ENCODE assay signal across 22 mouse cellular contexts in the genomic region with DNA sequence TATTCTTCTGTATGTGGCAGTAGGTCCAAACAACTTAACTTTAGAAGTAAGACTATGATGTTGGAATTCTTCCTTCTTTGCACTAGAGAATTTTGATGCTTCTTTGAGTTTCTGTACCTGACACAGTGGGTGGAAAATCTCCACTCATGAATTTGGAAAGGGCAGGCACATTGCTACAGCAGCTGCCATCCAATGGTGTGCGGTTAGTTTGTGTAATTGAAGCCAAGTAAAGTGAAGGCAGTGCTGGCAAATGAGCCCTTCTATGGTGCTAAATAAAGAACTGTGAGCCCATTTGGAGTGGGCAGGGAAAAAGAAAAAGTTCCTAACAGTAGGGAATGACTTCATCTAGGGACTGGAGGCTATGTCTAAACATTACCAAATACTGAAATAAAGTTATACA.
DNase-seq lines count a peak whose midpoint lies in the region; TF ChIP-seq lines count a peak whose summit lies in the region.
"Had no signal": no experiment of that assay in that cellular context is flagged by ENCODE, and none has a peak within 500 bp of the region (broad histone marks: within the 10 kb centered on the region; RNA-seq: fewer than 3 reads in every experiment).

No protein-coding gene starts in this region.

- no peak for TF ChIP-seq POLR2A in embryonic fibroblast, embryonic 13.5 days (IDR thresholded peaks at IDR 0.05; ENCODE audit: low read depth, low read length)
- TF ChIP-seq POLR2A in thymus, adult 2 months (IDR thresholded peaks at IDR 0.05; ENCODE audit: control insufficient read depth, extremely low read depth, insufficient read depth, low read length, poor library complexity), result no peak

- H3K4me3 ChIP-seq in embryonic fibroblast, embryonic 13.5 days (ENCODE audit: insufficient read depth, low read length), result no peak overlapping the region
- H3K4me3 ChIP-seq in embryonic facial prominence, embryonic 10.5 days, result no peak overlapping the region
- H3K4me3 ChIP-seq in thymus, adult 2 months (ENCODE audit: control insufficient read depth, insufficient read depth, low read length), result no peak overlapping the region
- H3K4me3 ChIP-seq: forebrain, embryonic 13.5 days; heart, embryonic 13.5 days; hindbrain, embryonic 12.5 days; kidney, embryonic 15.5 days; stomach, embryonic 15.5 days had no signal

- peak; percentile 48 for DNase-seq in left cerebral cortex, adult 11 months (ENCODE audit: low spot score)
- DNase-seq in left cerebral cortex, postnatal 4 days, result no peak
- peak; percentile 74 to 75 for DNase-seq in frontal cortex, adult 2 months (ENCODE audit: extremely low spot score in 1 of 2, low spot score in 1 of 2)
- peak; percentile 39 to 60 for DNase-seq in left cerebral cortex, postnatal 36 days (ENCODE audit: low spot score in 2 of 2)
- DNase-seq in embryonic facial prominence, embryonic 10.5 days (ENCODE audit: low spot score), result no peak
- no peak for DNase-seq in thymus, adult 2 months
- DNase-seq in kidney, postnatal 10 days, result no peak
- DNase-seq: adrenal gland, adult 2 months; cerebellum, adult 11-12 months; cerebellum, postnatal 10 days; gastrocnemius, postnatal 25 days; heart, adult 18-20 months; kidney, adult 11 months; kidney, postnatal 4 days; lung, postnatal 4 days; thymus, adult 18-20 months had no signal

- H3K27me3 ChIP-seq in embryonic facial prominence, embryonic 10.5 days (replicated peaks; ENCODE audit: low read depth, poor library complexity, severe bottlenecking), result no peaks in the 10 kb centered on the region
- H3K27me3 ChIP-seq in thymus, adult 2 months (ENCODE audit: control insufficient read depth, insufficient read depth, low read length), result no peaks in the 10 kb centered on the region
- H3K27me3 ChIP-seq: forebrain, embryonic 13.5 days; heart, embryonic 13.5 days; hindbrain, embryonic 12.5 days; kidney, embryonic 15.5 days; stomach, embryonic 15.5 days had no signal

- 95% methylated on average over 1 of the region's 1 CpGs for WGBS in embryonic facial prominence, embryonic 10.5 days
- 94% methylated on average over 1 of the region's 1 CpGs for WGBS in thymus, adult 2 months

- no peaks in the 10 kb centered on the region for H3K9me3 ChIP-seq in embryonic facial prominence, embryonic 10.5 days
- H3K9me3 ChIP-seq: forebrain, embryonic 13.5 days; heart, embryonic 13.5 days; hindbrain, embryonic 12.5 days; kidney, embryonic 15.5 days; stomach, embryonic 15.5 days had no signal

- H3K36me3 ChIP-seq in embryonic facial prominence, embryonic 10.5 days (replicated peaks), result no peaks in the 10 kb centered on the region
- H3K36me3 ChIP-seq in thymus, adult 2 months (ENCODE audit: control insufficient read depth, insufficient read depth, low read length), result no peaks in the 10 kb centered on the region
- H3K36me3 ChIP-seq: heart, embryonic 13.5 days; hindbrain, embryonic 12.5 days; kidney, embryonic 15.5 days; stomach, embryonic 15.5 days had no signal

- H3K4me1 ChIP-seq in embryonic fibroblast, embryonic 13.5 days (ENCODE audit: control insufficient read depth, insufficient read depth, low read length), result 0 out of 2 replicates have a peak, but pooled peaks cover 2% of the 10 kb centered on the region
- H3K4me1 ChIP-seq in embryonic facial prominence, embryonic 10.5 days, result no peaks in the 10 kb centered on the region
- no peaks in the 10 kb centered on the region for H3K4me1 ChIP-seq in thymus, adult 2 months (replicated peaks; ENCODE audit: control insufficient read depth, insufficient read depth, low read length)
- H3K4me1 ChIP-seq: forebrain, embryonic 13.5 days; heart, embryonic 13.5 days; hindbrain, embryonic 12.5 days; kidney, embryonic 15.5 days; stomach, embryonic 15.5 days had no signal

- H3K27ac ChIP-seq in embryonic fibroblast, embryonic 13.5 days (ENCODE audit: insufficient read depth, low read length), result peak overlapping the region; percentile 16; the same call in 1 of the 2 replicates
- no peak overlapping the region for H3K27ac ChIP-seq in embryonic facial prominence, embryonic 10.5 days (replicated peaks)
- H3K27ac ChIP-seq in thymus, adult 2 months (ENCODE audit: control insufficient read depth, insufficient read depth, low read length), result no peak overlapping the region
- H3K27ac ChIP-seq: forebrain, embryonic 13.5 days; heart, embryonic 13.5 days; hindbrain, embryonic 12.5 days; kidney, embryonic 15.5 days; stomach, embryonic 15.5 days had no signal

- TF ChIP-seq CTCF in embryonic fibroblast, embryonic 13.5 days (IDR thresholded peaks at IDR 0.05; ENCODE audit: borderline replicate concordance, insufficient read depth, low read length), result no peak
- TF ChIP-seq CTCF in thymus, adult 2 months (IDR thresholded peaks at IDR 0.05; ENCODE audit: borderline replicate concordance, control insufficient read depth, extremely low read depth, insufficient read depth, low read length, poor library complexity), result no peak

- intact Hi-C loops in left cerebral cortex, postnatal 4 days (cut with DNase I), result no loop called here
- intact Hi-C loops in left cerebral cortex, postnatal 36 days (cut with DNase I), result loop anchor here (5.0 kb wide), 1 partner anchor 130 kb away; no protein-coding TSS in a partner anchor

Comparison
In these comparisons a context has a peak if more than half of its experiments do, and no peak if none do; other contexts are left out.
1. DNase-seq: peak in left cerebral cortex, adult 11 months (single experiment), frontal cortex, adult 2 months (2 of 2) and left cerebral cortex, postnatal 36 days (2 of 2); none in left cerebral cortex, postnatal 4 days (single experiment), embryonic facial prominence, embryonic 10.5 days (single experiment), thymus, adult 2 months (single experiment) and kidney, postnatal 10 days (single experiment).